Mouse (Mus musculus) intestine, embryonic 16.5 days (tissue): ENCODE results near the gene Mxra8. TPM values are rescaled to one million over a fixed set of nuclear protein-coding genes. Genes with fewer than 3 reads are reported as not detected.

Source experiments
- ATAC-seq: fragments of 200-750 bp; cut with Nextera tagmentation; 2 replicates; pipeline ENCODE4 v1.8.0; 2017; ENCODE audit warnings: moderate TSS enrichment, moderate library complexity
- H3K27ac ChIP-seq: fragments of 300-500 bp; sonication (generic); 2 replicates; pipeline ENCODE4 v1.5.1; 2014; ENCODE audit warnings: mild to moderate bottlenecking, low read length
- H3K27me3 ChIP-seq: fragments of 300-500 bp; sonication (generic); replicated peaks from 2 replicates; pipeline ENCODE4 v1.6.1; 2014; ENCODE audit warnings: low read length, control low read depth, mixed read lengths; ENCODE audit not compliant: control insufficient read depth, insufficient read depth
- H3K36me3 ChIP-seq: fragments of 300-500 bp; sonication (generic); 2 replicates; pipeline ENCODE4 v1.6.1; 2014; ENCODE audit warnings: low read length, control low read depth; ENCODE audit not compliant: control insufficient read depth, insufficient read depth
- H3K4me1 ChIP-seq: fragments of 300-500 bp; sonication (generic); 2 replicates; pipeline ENCODE4 v1.6.1; 2014; ENCODE audit warnings: low read length, control low read depth, mixed read lengths; ENCODE audit not compliant: control insufficient read depth, insufficient read depth
- H3K4me2 ChIP-seq: fragments of 300-500 bp; sonication (generic); 2 replicates; pipeline ENCODE4 v1.6.1; 2014; ENCODE audit warnings: low read depth, low read length, control low read depth
- H3K4me3 ChIP-seq: fragments of 300-500 bp; sonication (generic); 2 replicates; pipeline ENCODE4 v1.5.1; 2014; ENCODE audit warnings: mild to moderate bottlenecking, low read length
- H3K9ac ChIP-seq: fragments of 300-500 bp; sonication (generic); 2 replicates; pipeline ENCODE4 v1.6.1; 2014; ENCODE audit warnings: low read depth, low read length
- H3K9me3 ChIP-seq: fragments of 300-500 bp; sonication (generic); 2 replicates; pipeline ENCODE4 v1.6.1; 2016; ENCODE audit warnings: low read length, control low read depth; ENCODE audit not compliant: control insufficient read depth
- WGBS: fragments of 180-500 bp; shearing (Covaris S2); extraction: QIAGEN DNeasy Blood & Tissue Kit; methylation state at CpG from one replicate; pipeline ENCODE4 v1.1.7; 2014; 5-methylcytosine and 5-hydroxymethylcytosine counted together
- microRNA-seq: library from miRNA; unstranded; fragments of <30 nt; microRNA quantifications from one replicate; pipeline ENCODE4, GENCODE M21; 2016
- polyA plus RNA-seq: library from polyadenylated mRNA; unstranded; fragments of >200 nt; fragmentation: Nextera tagmentation; extraction: Ambion mirVana; gene quantifications from 2 replicates; pipeline ENCODE4 v1.2.1, GENCODE M21; 2015

Mxra8 gene
- polyA plus RNA-seq, 1 experiment from 2014 or later, result 80.5 TPM

DNA sequence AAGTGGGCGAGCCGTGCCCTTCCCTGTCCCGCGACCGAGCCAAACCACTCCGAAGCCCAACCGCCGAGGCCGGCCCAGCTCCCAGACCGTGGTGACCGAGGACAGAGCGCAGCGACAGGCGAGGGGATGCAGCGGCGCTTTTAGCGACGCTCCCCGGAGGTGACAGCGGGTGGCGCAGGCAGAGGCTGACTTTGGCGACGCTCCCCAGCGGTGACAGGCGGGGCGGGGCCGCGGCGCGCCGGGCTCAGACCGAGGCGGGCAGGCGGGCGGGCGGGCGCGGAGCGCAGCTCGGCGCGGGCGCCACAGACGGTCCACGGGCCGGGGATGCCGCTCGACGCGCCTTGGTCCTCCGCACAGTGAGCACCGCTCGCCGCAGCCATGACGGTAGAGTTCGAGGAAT, 52.5 kb downstream of the Mxra8 start:
- H3K9me3 ChIP-seq, result no peaks in the 10 kb centered on the region
- under 1% methylated on average over 52 of the region's 56 CpGs for WGBS

DNA sequence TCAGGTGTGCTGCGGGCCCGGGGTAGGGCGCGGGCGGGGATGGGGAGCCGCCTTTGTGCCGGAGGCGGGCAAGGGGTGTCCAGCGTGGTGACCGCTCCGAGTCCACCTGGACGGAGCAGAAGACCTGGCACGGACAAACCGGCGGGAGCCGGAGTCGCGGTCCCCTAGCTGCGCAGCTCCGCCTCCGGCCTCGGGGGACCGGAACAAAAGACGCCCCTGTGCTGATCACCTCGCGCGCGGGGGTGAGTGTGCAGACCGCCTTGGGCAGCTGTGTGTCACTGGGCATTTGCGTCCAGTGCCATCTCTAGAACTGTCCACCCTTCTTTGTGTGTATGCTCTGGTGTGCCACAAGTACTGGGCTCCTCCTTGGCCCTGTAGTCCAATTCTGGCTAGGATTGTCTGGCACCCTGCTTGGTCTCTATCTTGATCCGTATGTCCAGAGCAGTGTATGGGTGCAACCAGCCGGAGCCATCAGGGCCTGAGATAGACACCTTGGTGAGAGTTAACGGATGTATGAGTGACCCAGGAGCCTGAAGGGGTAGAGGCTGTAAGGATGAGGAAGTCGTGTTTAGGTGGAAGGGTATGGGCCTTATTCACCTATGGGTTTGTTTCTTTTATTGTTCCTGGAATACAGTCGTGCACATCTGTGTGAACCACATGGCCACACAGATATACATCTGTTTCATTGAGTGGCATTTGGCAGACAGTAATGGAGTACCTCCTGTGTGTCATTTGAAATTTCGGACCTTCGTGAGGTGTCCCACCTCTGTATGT, 53.1 kb downstream of the Mxra8 start:
- WGBS, result 5% methylated on average over 31 of the region's 37 CpGs

More for the DNA sequence above, 52.5 kb downstream of the Mxra8 start:
- peaks cover 12% of the 10 kb centered on the region for H3K36me3 ChIP-seq
- H3K9ac ChIP-seq, result peak overlapping the region; percentile 96
- peak overlapping the region; percentile 95 for H3K4me3 ChIP-seq
- ATAC-seq, result peak; percentile 94
- H3K4me1 ChIP-seq, result peaks cover 33% of the 10 kb centered on the region
- peak overlapping the region; percentile 96 for H3K4me2 ChIP-seq
- no peaks in the 10 kb centered on the region for H3K27me3 ChIP-seq
- peak overlapping the region; percentile 99 for H3K27ac ChIP-seq

DNA sequence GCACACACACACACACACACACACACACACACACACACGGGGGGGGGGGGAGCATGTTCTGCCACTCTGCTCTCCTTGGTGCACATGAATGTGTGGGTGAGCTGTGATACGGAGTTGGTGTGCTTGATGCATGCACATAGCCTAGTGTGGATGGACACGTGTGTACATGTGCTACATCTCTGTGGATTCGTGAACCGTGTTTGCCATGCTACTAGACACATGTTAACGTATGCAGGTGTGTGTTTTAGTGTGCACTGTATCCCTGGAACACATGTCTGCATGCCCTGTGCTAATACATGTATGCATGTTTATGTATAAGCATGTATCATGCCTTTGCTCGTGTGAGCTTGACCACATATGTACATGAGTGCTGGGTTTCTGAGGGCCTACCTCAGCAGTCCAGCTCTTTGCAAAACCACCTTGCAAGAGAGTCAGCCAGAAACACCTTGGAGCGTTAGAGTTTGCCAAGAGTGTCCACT, 53.8 kb downstream of the Mxra8 start:
- Histone ChIP-seq H3K9ac (peak overlapping the region; percentile 96), H3K4me3 (peak overlapping the region; percentile 95), H3K27ac (no peak overlapping the region), H3K36me3 (peaks cover 7% of the 10 kb centered on the region; the same call in 1 of the 2 replicates), H3K27me3 (no peaks in the 10 kb centered on the region), H3K4me1 (peaks cover 33% of the 10 kb centered on the region), H3K4me2 (peak overlapping the region; percentile 96), H3K9me3 (no peaks in the 10 kb centered on the region)
- no peak for ATAC-seq
- WGBS, result 74% methylated on average over 8 of the region's 8 CpGs

More for the DNA sequence above, 53.1 kb downstream of the Mxra8 start:
- H3K4me2 ChIP-seq, result peak overlapping the region; percentile 96
- peaks cover 33% of the 10 kb centered on the region for H3K4me1 ChIP-seq
- H3K27me3 ChIP-seq, result no peaks in the 10 kb centered on the region
- peak overlapping the region; percentile 96 for H3K9ac ChIP-seq
- peak; percentile 35 for ATAC-seq
- no peaks in the 10 kb centered on the region for H3K9me3 ChIP-seq
- peak overlapping the region; percentile 95 for H3K4me3 ChIP-seq
- H3K27ac ChIP-seq, result peak overlapping the region; percentile 99
- peaks cover 6% of the 10 kb centered on the region for H3K36me3 ChIP-seq

Small RNA genes within 50 kb of the gene (microRNA-seq; reads per million reads assigned to microRNA genes)
- gene Gm27743, result not detected

Other genes with a start within 250 kb of the Mxra8 start
- gene Slc35e2, start 238.3 kb upstream of the Mxra8 start, polyA plus RNA-seq, result 6.2 and 7.1 TPM in 2 replicates
- gene Cdk11b, start 214.8 kb upstream of the Mxra8 start, polyA plus RNA-seq, result 48.4 and 49.8 TPM in 2 replicates
- gene Gm10563, start 194.3 kb upstream of the Mxra8 start, polyA plus RNA-seq, result not detected in 2 replicates
- gene Mmp23, start 186.3 kb upstream of the Mxra8 start, polyA plus RNA-seq, result 39.6 and 41.3 TPM in 2 replicates
- 18.6 and 18.7 TPM in 2 replicates for gene Mib2, start 170.5 kb upstream of the Mxra8 start, polyA plus RNA-seq
- 1.9 and 2.0 TPM in 2 replicates for gene Fndc10, start 145.3 kb upstream of the Mxra8 start, polyA plus RNA-seq
- 155 and 163 TPM in 2 replicates for gene Ssu72, start 134.9 kb upstream of the Mxra8 start, polyA plus RNA-seq
- gene Tmem240, start 104.9 kb upstream of the Mxra8 start, polyA plus RNA-seq, result 0.16 and 0.23 TPM in 2 replicates
- gene Atad3a, start 78.6 kb upstream of the Mxra8 start, polyA plus RNA-seq, result 142 and 150 TPM in 2 replicates
- gene Vwa1, start 65.0 kb upstream of the Mxra8 start, polyA plus RNA-seq, result 18.9 TPM in 2 replicates
- gene Tmem88b, start 53.8 kb upstream of the Mxra8 start, polyA plus RNA-seq, result 0.89 and 1.1 TPM in 2 replicates
- not detected in 2 replicates for gene Ankrd65, start 49.2 kb upstream of the Mxra8 start, polyA plus RNA-seq
- gene Mrpl20, start 36.8 kb upstream of the Mxra8 start, polyA plus RNA-seq, result 210 and 226 TPM in 2 replicates
- 130 and 131 TPM in 2 replicates for gene Ccnl2, start 27.2 kb upstream of the Mxra8 start, polyA plus RNA-seq
- 180 and 196 TPM in 2 replicates for gene Aurkaip1, start 8.4 kb upstream of the Mxra8 start, polyA plus RNA-seq
- gene Dvl1, start 7.7 kb downstream of the Mxra8 start, polyA plus RNA-seq, result 3.7 and 4.7 TPM in 2 replicates
- gene Tas1r3, start 23.7 kb downstream of the Mxra8 start, polyA plus RNA-seq, result 0.28 and 0.32 TPM in 2 replicates
- gene Cptp, start 29.8 kb downstream of the Mxra8 start, polyA plus RNA-seq, result 23.6 and 24.9 TPM in 2 replicates
- 60.0 and 67.1 TPM in 2 replicates for gene Ints11, start 29.9 kb downstream of the Mxra8 start, polyA plus RNA-seq
- 49.4 and 58.6 TPM in 2 replicates for gene Pusl1, start 52.1 kb downstream of the Mxra8 start, polyA plus RNA-seq
- gene Acap3, start 52.1 kb downstream of the Mxra8 start, polyA plus RNA-seq, result 9.8 and 10.8 TPM in 2 replicates
- gene Ube2j2, start 104.2 kb downstream of the Mxra8 start, polyA plus RNA-seq, result 89.5 and 93.4 TPM in 2 replicates
- 59.9 and 75.4 TPM in 2 replicates for gene C1qtnf12, start 122.6 kb downstream of the Mxra8 start, polyA plus RNA-seq
- 11.7 and 12.0 TPM in 2 replicates for gene B3galt6, start 153.0 kb downstream of the Mxra8 start, polyA plus RNA-seq
- 165 and 171 TPM in 2 replicates for gene Sdf4, start 153.2 kb downstream of the Mxra8 start, polyA plus RNA-seq
- 0.55 and 0.86 TPM in 2 replicates for gene Tnfrsf4, start 174.2 kb downstream of the Mxra8 start, polyA plus RNA-seq
- gene Tnfrsf18, start 186.5 kb downstream of the Mxra8 start, polyA plus RNA-seq, result 1.0 and 1.4 TPM in 2 replicates
- 4.2 and 4.7 TPM in 2 replicates for gene Ttll10, start 219.7 kb downstream of the Mxra8 start, polyA plus RNA-seq